Mouse (Mus musculus) CD4-positive, CD25-positive, alpha-beta regulatory T cell, adult 4 months (primary cell): ENCODE data around the gene Wdr1. TPM values are rescaled to one million over a fixed set of nuclear protein-coding genes. Genes with fewer than 3 reads are reported as not detected.

Experiments
- ATAC-seq: one replicate; pipeline ENCODE4 v1.8.0; 2017
- polyA plus RNA-seq, 2 experiments: library from polyadenylated mRNA; unstranded; fragments of 100-300 nt; shearing (Covaris generic); gene quantifications; one replicate each; pipeline ENCODE4 v1.2.1; 2017

Gene Wdr1
- polyA plus RNA-seq, 2 experiments from 2014 or later = 366 to 443 TPM

GRCm38 (mm10) chr5:38493890-38494289 lies 69.1 kb downstream of the Wdr1 start:
- ATAC-seq = no peak

GRCm38 (mm10) chr5:38491763-38492162 lies 71.3 kb downstream of the Wdr1 start:
- ATAC-seq = no peak

GRCm38 (mm10) chr5:38489739-38490138 lies 73.3 kb downstream of the Wdr1 start:
- no peak for ATAC-seq

DNA sequence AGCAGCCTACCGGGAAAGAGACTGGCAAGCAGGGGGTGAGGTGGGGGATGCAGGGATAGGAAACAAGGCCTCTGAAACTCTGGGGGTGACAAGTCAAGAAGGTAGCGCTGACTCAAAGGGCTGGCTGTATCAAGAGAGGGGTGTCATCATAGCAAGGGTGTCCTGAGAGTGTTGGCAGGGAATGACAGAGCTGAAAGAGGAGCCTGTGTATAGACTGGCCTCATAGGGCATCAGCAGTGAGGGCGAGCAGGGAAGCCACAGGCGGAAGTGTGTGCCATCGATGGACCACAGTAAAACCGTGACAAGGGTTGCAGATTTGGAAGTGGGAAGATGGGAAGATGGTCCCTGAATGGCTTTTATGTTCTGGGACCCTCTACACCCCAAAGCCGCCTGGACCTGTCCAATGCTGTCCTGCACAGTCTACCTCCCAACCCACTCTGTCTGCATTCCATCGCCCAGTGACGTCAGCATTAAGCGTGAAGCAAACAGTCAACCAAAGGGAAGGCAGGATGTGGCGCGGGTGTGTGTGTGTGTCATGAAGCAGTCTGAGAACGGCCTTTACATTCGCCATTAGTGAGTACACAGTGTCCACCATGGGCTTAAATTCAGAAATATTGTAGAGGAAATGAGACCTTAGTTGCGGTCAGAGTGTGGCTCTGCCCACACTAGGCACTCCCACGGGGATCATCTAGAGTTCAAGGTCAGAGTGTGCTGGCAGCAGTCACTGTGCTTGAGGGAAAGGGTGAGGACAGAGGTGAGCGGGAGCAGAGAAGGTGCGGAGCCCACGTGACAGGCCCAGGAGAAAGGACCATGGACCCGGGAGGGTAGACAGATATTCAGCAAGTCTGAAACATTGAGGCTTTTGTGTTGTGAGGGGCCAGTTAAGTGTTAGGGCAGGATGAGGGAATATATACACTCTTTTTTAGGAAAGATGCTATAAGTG lies 74.1 kb downstream of the Wdr1 start:
- ATAC-seq = no peak

DNA sequence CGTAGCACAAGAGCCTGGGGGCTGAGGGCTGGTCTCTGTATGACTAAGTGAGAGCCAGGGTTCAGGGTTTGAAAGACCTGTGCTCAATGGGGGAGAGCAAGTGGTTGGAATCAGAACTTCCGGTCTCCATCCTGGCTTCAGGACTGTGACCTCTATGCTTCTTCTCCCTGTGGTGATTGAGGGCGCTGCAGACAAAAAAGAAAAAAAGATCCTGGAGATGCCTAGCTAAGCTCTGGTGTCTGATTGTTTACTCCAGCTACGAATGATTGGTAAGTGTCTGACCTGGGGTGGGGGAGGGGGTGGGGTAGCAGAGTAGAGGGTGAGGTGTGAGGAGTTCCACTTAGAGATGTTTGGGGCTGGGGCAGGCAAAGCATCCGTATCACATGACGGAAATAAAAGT lies 75.0 kb downstream of the Wdr1 start:
- no peak for ATAC-seq

DNA sequence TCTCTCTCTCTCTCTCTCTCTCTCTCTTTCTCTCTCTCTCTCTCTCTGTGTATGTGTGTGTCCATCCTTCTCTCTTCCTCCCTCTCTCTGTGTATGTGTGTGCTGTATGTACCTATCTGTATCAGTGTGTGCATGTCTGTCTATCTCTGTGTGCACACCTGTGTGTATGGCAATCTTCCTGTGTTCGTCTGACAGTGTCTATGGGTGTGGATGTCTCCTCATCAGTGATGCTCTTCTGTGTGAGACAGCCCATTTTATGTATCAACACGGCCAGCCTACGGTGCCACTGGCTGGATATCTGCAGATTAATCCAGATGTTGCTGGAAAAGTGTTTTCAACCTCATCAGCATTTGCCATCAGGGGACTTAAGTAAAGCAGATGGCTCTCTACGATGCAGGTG lies 75.8 kb downstream of the Wdr1 start:
- no peak for ATAC-seq

DNA sequence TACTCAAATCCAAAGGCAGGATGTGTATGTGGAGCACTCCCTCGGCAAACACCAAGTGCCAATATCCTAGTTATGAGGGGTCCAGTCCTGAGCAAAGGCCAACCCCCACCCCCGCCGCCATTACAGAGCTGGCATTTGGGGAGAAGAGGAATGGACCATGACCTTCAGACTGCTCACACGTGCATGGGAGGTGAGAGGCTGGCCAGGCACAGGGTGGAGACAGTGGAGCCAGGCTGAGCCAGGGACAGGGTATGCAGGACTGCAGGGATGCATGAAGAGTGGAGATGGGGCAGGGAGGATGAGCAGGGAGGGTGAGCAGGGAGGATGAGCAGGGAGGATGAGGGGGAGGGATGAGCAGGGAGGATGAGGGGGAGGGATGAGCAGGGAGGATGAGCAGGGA lies 77.1 kb downstream of the Wdr1 start:
- ATAC-seq = no peak

DNA sequence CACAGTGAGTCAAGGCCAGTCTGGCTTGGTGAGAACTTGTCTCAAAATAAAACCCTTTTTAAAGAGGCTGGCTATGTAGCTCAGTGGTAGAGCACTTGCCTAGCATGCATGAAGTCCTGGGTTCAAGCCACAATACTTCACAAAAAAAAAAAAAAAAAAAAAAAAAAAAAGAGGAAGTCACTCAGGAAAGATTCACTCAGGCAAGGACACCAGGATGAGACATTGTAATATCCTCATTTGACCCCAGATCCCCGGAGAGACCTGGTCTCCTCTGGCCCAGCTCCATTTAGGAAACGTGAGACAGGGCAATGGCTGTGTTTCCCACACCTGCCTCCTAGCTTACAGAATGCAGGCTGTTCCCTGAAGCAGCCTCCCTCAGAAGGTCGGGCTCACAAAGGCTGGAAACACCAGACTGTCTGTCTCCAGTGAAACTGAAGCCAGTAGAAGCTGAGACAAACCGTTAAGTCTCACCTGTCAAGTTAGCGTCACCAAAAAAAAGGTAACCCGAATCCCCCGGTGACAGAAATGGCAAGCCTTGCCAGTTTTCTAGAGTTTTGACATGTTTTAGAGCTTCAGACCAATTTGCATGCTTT lies 79.4 kb downstream of the Wdr1 start:
- ATAC-seq = no peak

DNA sequence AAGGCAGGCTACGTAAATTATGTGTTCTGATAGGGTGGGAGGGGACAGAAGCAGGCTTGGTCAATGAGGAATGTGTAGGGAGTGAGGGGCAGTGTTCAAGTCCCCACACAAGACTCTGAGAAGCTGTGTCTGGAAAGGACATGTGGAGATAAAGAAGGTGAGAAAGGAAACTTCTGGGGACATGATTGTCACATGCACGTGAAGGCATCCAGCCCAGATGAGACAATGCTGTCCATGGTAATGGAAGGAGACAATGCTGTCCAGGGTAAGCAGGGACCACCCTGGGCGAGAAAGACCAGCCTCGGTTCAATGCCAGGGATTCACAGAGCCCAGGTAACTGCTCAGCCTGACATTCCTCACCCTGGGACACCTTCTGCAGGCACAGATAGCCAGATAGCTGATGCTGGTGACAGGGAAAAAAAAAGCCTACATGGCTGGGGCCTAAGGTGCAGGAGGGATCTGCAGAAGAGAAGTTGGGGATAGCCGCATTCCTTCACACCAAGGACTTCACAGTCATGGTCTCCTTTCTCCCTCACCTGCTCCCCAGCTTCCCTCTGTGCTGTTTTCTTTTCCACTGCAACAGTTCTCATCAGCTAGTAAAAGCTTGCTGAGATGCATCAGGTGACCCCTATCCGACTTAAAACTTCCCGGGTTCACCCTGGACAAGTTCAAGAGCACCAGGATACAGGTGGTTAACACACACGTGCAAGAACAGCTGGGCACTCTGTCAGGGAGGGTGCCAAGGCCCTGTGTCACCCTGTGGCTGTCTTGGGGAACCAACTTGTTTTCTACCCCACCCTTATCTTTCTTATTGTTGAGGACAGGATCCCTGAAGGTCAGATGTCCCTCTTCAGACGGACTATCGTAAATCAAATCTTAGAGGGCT lies 82.0 kb downstream of the Wdr1 start:
- no peak for ATAC-seq

GRCm38 (mm10) chr5:38479908-38480725 lies 82.9 kb downstream of the Wdr1 start:
- peak; percentile 99 for ATAC-seq

GRCm38 (mm10) chr5:38479545-38479907 lies 83.5 kb downstream of the Wdr1 start:
- peak; percentile 1 for ATAC-seq

DNA sequence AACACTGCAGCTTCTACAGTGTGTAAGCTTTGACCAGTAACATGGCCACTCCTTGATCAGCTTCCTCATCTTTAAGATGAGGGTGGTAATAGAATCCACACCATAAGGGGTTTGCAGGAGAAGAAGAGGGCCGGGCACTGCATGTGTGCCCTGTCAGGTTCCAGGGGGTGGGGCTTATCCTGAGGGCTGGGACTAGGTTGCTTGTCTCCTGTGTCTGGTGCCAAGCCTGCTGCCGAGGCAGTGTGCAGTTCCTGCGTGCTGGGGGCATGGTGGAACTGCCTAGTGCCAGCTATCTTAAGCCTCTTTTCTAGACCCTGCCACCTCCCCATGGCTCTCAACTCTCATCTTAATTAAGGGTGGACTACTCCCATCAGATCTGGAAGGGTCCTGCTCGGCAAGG lies 84.0 kb downstream of the Wdr1 start:
- peak; percentile 20 for ATAC-seq

DNA sequence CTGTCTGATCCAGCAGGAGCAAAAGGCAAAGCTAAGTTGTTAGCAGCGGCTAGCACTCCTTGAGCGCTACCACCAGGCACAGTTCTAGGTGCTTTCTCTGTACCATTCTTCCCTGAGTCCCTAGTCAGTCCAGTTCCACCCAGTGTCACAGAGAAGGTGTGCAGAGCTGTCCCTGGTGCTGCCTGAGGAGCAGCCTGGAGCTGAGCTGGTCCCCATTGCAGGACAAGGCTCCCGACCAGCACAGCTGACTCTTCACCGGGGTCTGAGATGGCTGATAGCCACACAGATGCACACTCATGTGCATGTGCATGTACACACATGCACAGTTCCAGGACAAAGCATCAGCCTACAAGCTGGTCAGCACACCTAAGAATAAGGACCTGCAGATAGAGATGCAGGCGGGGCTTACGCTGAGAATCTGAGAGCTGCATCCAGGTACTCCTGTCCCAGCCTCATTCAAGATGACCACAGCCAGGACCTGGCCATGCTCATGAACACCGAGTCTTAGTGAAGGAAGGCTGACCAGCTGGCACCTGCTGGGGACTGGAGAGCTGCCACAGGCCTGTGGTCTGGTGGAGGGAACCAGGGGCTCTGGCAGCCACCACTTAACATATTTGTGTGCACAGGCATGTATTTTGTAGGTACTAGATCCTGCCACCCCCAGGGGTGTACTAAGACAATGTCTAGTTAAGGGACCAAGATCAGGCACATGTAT lies 85.1 kb downstream of the Wdr1 start:
- ATAC-seq = no peak

- ATAC-seq = no peak
Observed at GRCm38 (mm10) chr5:38476861-38477565, 86.0 kb downstream of the Wdr1 start.

Other genes with a start within 250 kb of the Wdr1 start
- under 1 TPM in 1 of 2 experiments, not detected in 1; 0.09 TPM for gene Drd5, start 243.9 kb downstream of the Wdr1 start, polyA plus RNA-seq
- gene Slc2a9, start 60.1 kb downstream of the Wdr1 start, polyA plus RNA-seq = 1 to 10 TPM; 7.9 TPM
- under 1 TPM; 0.37 to 0.98 TPM for gene Zfp518b, start 121.6 kb upstream of the Wdr1 start, polyA plus RNA-seq